Mouse (Mus musculus) embryonic fibroblast, embryonic 13.5 days (primary cell): ENCODE results near the gene Mfap1b.

Experiments
- CTCF ChIP-seq: IDR thresholded peaks from 2 replicates; pipeline ENCODE4 v1.5.1; 2011; ENCODE audit warnings: mild to moderate bottlenecking, control low read depth, low read length, moderate library complexity, borderline replicate concordance; ENCODE audit not compliant: insufficient read depth
- POLR2A ChIP-seq: IDR thresholded peaks from 2 replicates; pipeline ENCODE4 v1.6.1; 2011; ENCODE audit warnings: low read depth, mild to moderate bottlenecking, control low read depth, low read length, moderate library complexity

DNA sequence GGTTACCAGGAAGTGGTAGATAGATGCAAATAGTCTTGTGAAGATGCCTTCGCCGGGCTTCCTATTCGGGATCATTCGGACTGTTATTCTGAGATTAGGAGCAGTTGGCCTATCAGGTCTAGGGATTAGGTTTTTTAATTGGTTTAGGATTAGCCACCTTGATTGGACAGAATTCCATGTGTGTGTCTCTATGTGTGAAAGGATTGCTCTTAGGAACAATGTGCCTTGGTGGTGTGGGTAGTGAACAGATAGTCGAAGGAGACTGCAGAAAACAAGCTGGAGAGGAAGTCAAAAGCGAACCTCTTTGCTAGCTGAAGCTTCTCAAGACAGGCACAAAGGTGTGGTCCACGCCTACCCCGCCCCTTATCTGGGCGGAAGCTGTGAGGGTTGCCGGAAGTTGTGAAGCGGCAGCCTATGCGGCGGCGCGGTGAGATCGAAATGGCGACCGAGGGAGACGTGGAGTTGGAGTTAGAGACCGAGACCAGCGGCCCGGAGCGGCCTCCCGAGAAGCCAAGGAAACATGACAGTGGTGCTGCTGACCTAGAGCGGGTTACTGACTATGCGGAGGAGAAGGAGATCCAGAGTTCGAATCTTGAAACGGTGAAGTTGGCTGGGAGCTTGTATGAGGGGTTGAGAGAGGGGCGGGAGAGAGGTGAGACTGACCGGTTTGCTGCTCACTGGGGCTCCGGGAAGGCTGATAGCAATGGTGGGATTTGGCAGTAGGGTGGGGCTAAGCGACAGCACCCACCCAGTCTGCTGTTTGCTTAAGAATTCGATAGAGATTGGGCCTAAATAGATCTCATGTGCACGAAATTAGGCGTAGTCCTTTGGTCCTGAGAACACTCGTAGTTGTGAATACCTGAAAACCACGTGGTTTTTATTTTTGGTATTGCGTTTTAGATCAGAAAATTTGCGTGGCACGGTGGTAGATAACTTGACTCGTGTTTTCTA, 16.9 kb downstream of the Mfap1b start, which contains the start of gene Serinc4:
- TF ChIP-seq POLR2A, result peak; percentile 83
- no peak for TF ChIP-seq CTCF
